Mouse (Mus musculus) embryonic facial prominence, embryonic 13.5 days (tissue): ENCODE data around the gene Trim32. TPM values are rescaled to one million over a fixed set of nuclear protein-coding genes. Genes with fewer than 3 reads are reported as not detected.
A peak's percentile ranks its signal among the peaks of the same experiment; 100 is the strongest.

Source experiments
- ATAC-seq: fragments of 200-750 bp; cut with Nextera tagmentation; 2 replicates; pipeline ENCODE4 v1.8.0; 2017; ENCODE audit warnings: low read depth; ENCODE audit not compliant: insufficient number of reproducible peaks, insufficient read depth, low FRiP score, low TSS enrichment
- H3K27ac ChIP-seq: fragments of 300-500 bp; sonication (generic); 2 replicates; pipeline ENCODE4 v1.5.1; 2015; ENCODE audit warnings: moderate library complexity, mild to moderate bottlenecking, inconsistent platforms
- H3K27me3 ChIP-seq: fragments of 300-500 bp; sonication (generic); 2 replicates; pipeline ENCODE4 v1.6.1; 2015; ENCODE audit warnings: mild to moderate bottlenecking, inconsistent platforms
- H3K36me3 ChIP-seq: fragments of 300-500 bp; sonication (generic); 2 replicates; pipeline ENCODE4 v1.6.1; 2015; ENCODE audit warnings: mild to moderate bottlenecking, inconsistent platforms
- H3K4me1 ChIP-seq: fragments of 300-500 bp; sonication (generic); 2 replicates; pipeline ENCODE4 v1.6.1; 2015; ENCODE audit warnings: inconsistent platforms
- H3K4me2 ChIP-seq: fragments of 300-500 bp; sonication (generic); 2 replicates; pipeline ENCODE4 v1.6.1; 2015; ENCODE audit warnings: moderate library complexity, mild to moderate bottlenecking, inconsistent platforms
- H3K4me3 ChIP-seq: fragments of 300-500 bp; sonication (generic); 2 replicates; pipeline ENCODE4 v1.5.1; 2015; ENCODE audit warnings: mild to moderate bottlenecking, inconsistent platforms
- H3K9ac ChIP-seq: fragments of 300-500 bp; sonication (generic); 2 replicates; pipeline ENCODE4 v1.6.1; 2015; ENCODE audit warnings: mild to moderate bottlenecking, inconsistent platforms
- H3K9me3 ChIP-seq: fragments of 300-500 bp; sonication (generic); 2 replicates; pipeline ENCODE4 v1.6.1; 2016; ENCODE audit warnings: inconsistent platforms
- WGBS: fragments of 180-500 bp; shearing (Covaris S2); methylation state at CpG from one replicate; pipeline ENCODE4 v1.1.7; 2015; ENCODE audit warnings: mixed read lengths; 5-methylcytosine and 5-hydroxymethylcytosine counted together
- polyA plus RNA-seq: library from polyadenylated mRNA; unstranded; fragments of >200 nt; fragmentation: Nextera tagmentation; extraction: Ambion mirVana; gene quantifications from 2 replicates; pipeline ENCODE4 v1.2.1, GENCODE M21; 2015

Trim32 gene
- 63.0 and 64.3 TPM in 2 replicates for polyA plus RNA-seq

GRCm38 (mm10) chr4:65604504-65605150 is at the start of gene Trim32:
Gene Trim32, plus strand, starts transcription at chr4:65604986.
- Histone ChIP-seq H3K9me3 (no peaks in the 10 kb centered on the region), H3K36me3 (peaks cover 6% of the 10 kb centered on the region; the same call in 1 of the 2 replicates), H3K4me2 (peak within 1 kb of the TSS; percentile 72), H3K27me3 (no peaks in the 10 kb centered on the region), H3K4me1 (peaks cover 21% of the 10 kb centered on the region), H3K27ac (peak within 1 kb of the TSS; percentile 40), H3K4me3 (peak within 1 kb of the TSS; percentile 59), H3K9ac (peak within 1 kb of the TSS; percentile 72)
- WGBS: 2% methylated on average over 33 of the region's 33 CpGs
- peak; percentile 94 for ATAC-seq

- WGBS: 60% methylated on average over 4 of the region's 4 CpGs
- Histone ChIP-seq H3K27ac (no peak overlapping the region), H3K27me3 (no peaks in the 10 kb centered on the region)
Measured at GRCm38 (mm10) chr4:65565493-65565892, 39.3 kb upstream of the Trim32 start.

GRCm38 (mm10) chr4:65580254-65580653 is 24.5 kb upstream of the Trim32 start:
- no peaks in the 10 kb centered on the region for H3K9me3 ChIP-seq
- H3K4me1 ChIP-seq: peaks cover 4% of the 10 kb centered on the region; the same call in 1 of the 2 replicates
- no peak overlapping the region for H3K4me3 ChIP-seq
- H3K27ac ChIP-seq: no peak overlapping the region
- H3K27me3 ChIP-seq: no peaks in the 10 kb centered on the region
- H3K9ac ChIP-seq: no peak overlapping the region
- 74% methylated on average over 1 of the region's 1 CpGs for whole genome bisulfite sequencing
- H3K4me2 ChIP-seq: no peak overlapping the region
- no peak for ATAC-seq
- H3K36me3 ChIP-seq: no peaks in the 10 kb centered on the region

More at GRCm38 (mm10) chr4:65565493-65565892, 39.3 kb upstream of the Trim32 start:
- Histone ChIP-seq H3K4me1 (no peaks in the 10 kb centered on the region), H3K36me3 (no peaks in the 10 kb centered on the region), H3K9ac (no peak overlapping the region), H3K4me3 (no peak overlapping the region), H3K9me3 (no peaks in the 10 kb centered on the region), H3K4me2 (no peak overlapping the region)
- no peak for ATAC-seq

- Histone ChIP-seq H3K27ac (no peak overlapping the region), H3K4me1 (peaks cover 7% of the 10 kb centered on the region), H3K9ac (no peak overlapping the region), H3K4me3 (no peak overlapping the region), H3K27me3 (no peaks in the 10 kb centered on the region), H3K4me2 (no peak overlapping the region), H3K36me3 (no peaks in the 10 kb centered on the region), H3K9me3 (no peaks in the 10 kb centered on the region)
- no peak for ATAC-seq
- 55% methylated on average over 5 of the region's 5 CpGs for WGBS
Measured at GRCm38 (mm10) chr4:65586947-65587346, 17.8 kb upstream of the Trim32 start.

GRCm38 (mm10) chr4:65589780-65590179 is 15.0 kb upstream of the Trim32 start:
- Histone ChIP-seq H3K27ac (no peak overlapping the region), H3K36me3 (no peaks in the 10 kb centered on the region), H3K9ac (no peak overlapping the region), H3K9me3 (no peaks in the 10 kb centered on the region), H3K4me3 (no peak overlapping the region), H3K4me1 (peaks cover 3% of the 10 kb centered on the region), H3K4me2 (no peak overlapping the region), H3K27me3 (no peaks in the 10 kb centered on the region)
- ATAC-seq: 0 out of 2 replicates have a peak, but pooled peaks have one; percentile 48

GRCm38 (mm10) chr4:65594601-65595369 is 10.0 kb upstream of the Trim32 start:
- Histone ChIP-seq H3K9me3 (no peaks in the 10 kb centered on the region), H3K36me3 (no peaks in the 10 kb centered on the region), H3K4me2 (no peak overlapping the region), H3K4me1 (peaks cover under 1% of the 10 kb centered on the region; the same call in 1 of the 2 replicates), H3K27ac (no peak overlapping the region), H3K27me3 (no peaks in the 10 kb centered on the region), H3K4me3 (no peak overlapping the region), H3K9ac (no peak overlapping the region)
- ATAC-seq: no peak
- WGBS: 63% methylated on average over 5 of the region's 5 CpGs

GRCm38 (mm10) chr4:65605151-65605702 is 441 bp downstream of the Trim32 start:
- Histone ChIP-seq H3K4me1 (peaks cover 21% of the 10 kb centered on the region), H3K4me3 (peak overlapping the region; percentile 59), H3K9ac (peak overlapping the region; percentile 72), H3K27ac (peak overlapping the region; percentile 40; the same call in 1 of the 2 replicates), H3K4me2 (peak overlapping the region; percentile 72), H3K9me3 (no peaks in the 10 kb centered on the region), H3K36me3 (peaks cover 6% of the 10 kb centered on the region; the same call in 1 of the 2 replicates), H3K27me3 (no peaks in the 10 kb centered on the region)
- WGBS: 1% methylated on average over 21 of the region's 21 CpGs
- peak; percentile 83 for ATAC-seq

- Histone ChIP-seq H3K36me3 (peaks cover 6% of the 10 kb centered on the region; the same call in 1 of the 2 replicates), H3K9me3 (no peaks in the 10 kb centered on the region), H3K9ac (no peak overlapping the region), H3K27me3 (no peaks in the 10 kb centered on the region), H3K4me2 (peak overlapping the region; percentile 72; the same call in 1 of the 2 replicates), H3K4me1 (peaks cover 31% of the 10 kb centered on the region), H3K4me3 (no peak overlapping the region), H3K27ac (no peak overlapping the region)
- ATAC-seq: no peak
- 82% methylated on average over 10 of the region's 10 CpGs for WGBS
Measured at GRCm38 (mm10) chr4:65607184-65607631, 2.4 kb downstream of the Trim32 start.

- Histone ChIP-seq H3K4me1 (peaks cover 31% of the 10 kb centered on the region), H3K4me3 (no peak overlapping the region), H3K9ac (no peak overlapping the region), H3K27ac (no peak overlapping the region), H3K36me3 (peaks cover 8% of the 10 kb centered on the region), H3K4me2 (no peak overlapping the region), H3K9me3 (no peaks in the 10 kb centered on the region), H3K27me3 (no peaks in the 10 kb centered on the region)
- whole genome bisulfite sequencing: 93% methylated on average over 4 of the region's 4 CpGs
- ATAC-seq: no peak
Measured at GRCm38 (mm10) chr4:65608112-65608511, 3.3 kb downstream of the Trim32 start.

- Histone ChIP-seq H3K9ac (no peak overlapping the region), H3K9me3 (no peaks in the 10 kb centered on the region), H3K4me3 (no peak overlapping the region), H3K27ac (no peak overlapping the region), H3K4me1 (peaks cover 28% of the 10 kb centered on the region), H3K27me3 (no peaks in the 10 kb centered on the region), H3K36me3 (peaks cover 31% of the 10 kb centered on the region), H3K4me2 (no peak overlapping the region)
- ATAC-seq: no peak
- 84% methylated on average over 5 of the region's 5 CpGs for WGBS
Measured at GRCm38 (mm10) chr4:65610329-65610728, 5.5 kb downstream of the Trim32 start.

GRCm38 (mm10) chr4:65610896-65611295 is 6.1 kb downstream of the Trim32 start:
- ATAC-seq: no peak
- Histone ChIP-seq H3K4me3 (no peak overlapping the region), H3K36me3 (peaks cover 36% of the 10 kb centered on the region), H3K4me1 (peaks cover 23% of the 10 kb centered on the region), H3K4me2 (no peak overlapping the region), H3K27me3 (no peaks in the 10 kb centered on the region), H3K27ac (no peak overlapping the region), H3K9me3 (no peaks in the 10 kb centered on the region), H3K9ac (no peak overlapping the region)
- 82% methylated on average over 6 of the region's 6 CpGs for WGBS
